Mouse (Mus musculus) left cerebral cortex, postnatal 36 days (tissue): Measurements from ENCODE around the gene Phyhd1. TPM values are rescaled to one million over a fixed set of nuclear protein-coding genes. Genes with fewer than 3 reads are reported as not detected.

Experiments
- DNase-seq, 2 experiments: peaks; one replicate each; pipeline ENCODE4 v3.0.0; 2021 to 2022; ENCODE audit warnings: low spot score in 2 of 2, mixed read lengths in 1 of 2
- intact Hi-C: fragments of 180-260 bp; cut with DNase I; formaldehyde crosslinking; loops from one replicate; pipeline ENCODE4 v1.15.1; 2025
- total RNA-seq, 2 experiments: library from RNA; stranded (reverse); gene quantifications; 2 replicates each; pipeline ENCODE4 v1.2.3; 2021

Gene Phyhd1
- 10 to 100 TPM; 13.8 to 26.5 TPM for total RNA-seq

- intact Hi-C loops, result no loop called here
- peak; percentile 56 to 74 for DNase-seq
Measured at GRCm38 (mm10) chr2:30265767-30266253, at the start of gene Phyhd1. Gene Phyhd1, plus strand, starts transcription at chr2:30266203.

GRCm38 (mm10) chr2:30216293-30216692, 49.7 kb upstream of the Phyhd1 start:
- no peak for DNase-seq
- intact Hi-C loops, result no loop called here

GRCm38 (mm10) chr2:30235593-30235992, 30.4 kb upstream of the Phyhd1 start:
- intact Hi-C loops, result loop anchor here (10.0 kb wide), 1 partner anchor 61 kb away; the partner anchor contains the start of genes Endog and Spout1
- DNase-seq, result no peak

GRCm38 (mm10) chr2:30236426-30237198, 29.4 kb upstream of the Phyhd1 start:
- intact Hi-C loops, result loop anchor here (1.0 to 10.0 kb wide), 3 partner anchors 31 to 62 kb away; partner anchors contain the start of genes Endog, Kyat1 and Spout1
- DNase-seq, result no peak

- DNase-seq, result peak; percentile 100
- intact Hi-C loops, result loop anchor here (1.0 to 10.0 kb wide), 3 partner anchors 31 to 63 kb away; partner anchors contain the start of genes Endog, Kyat1 and Spout1
Measured at GRCm38 (mm10) chr2:30237199-30237880, 28.7 kb upstream of the Phyhd1 start, which contains the start of gene Lrrc8a. Gene Lrrc8a, plus strand, starts transcription at chr2:30237715.

- peak; percentile 71 to 73 for DNase-seq
- intact Hi-C loops, result loop anchor here (1.0 to 10.0 kb wide), 3 partner anchors 31 to 63 kb away; partner anchors contain the start of genes Endog, Kyat1 and Spout1
Measured at GRCm38 (mm10) chr2:30237881-30238280, 28.1 kb upstream of the Phyhd1 start.

- intact Hi-C loops, result loop anchor here (10.0 kb wide), 1 partner anchor 64 kb away; the partner anchor contains the start of genes Endog and Spout1
- no peak for DNase-seq
Measured at GRCm38 (mm10) chr2:30238906-30239465, 27.0 kb upstream of the Phyhd1 start.

- intact Hi-C loops, result loop anchor here (10.0 kb wide), 1 partner anchor 65 kb away; the partner anchor contains the start of genes Endog and Spout1
- no peak for DNase-seq
Measured at GRCm38 (mm10) chr2:30239777-30240176, 26.2 kb upstream of the Phyhd1 start.

- intact Hi-C loops, result no loop called here
- no peak for DNase-seq
Measured at GRCm38 (mm10) chr2:30240267-30240666, 25.7 kb upstream of the Phyhd1 start, which contains the start of gene Gm28035. Gene Gm28035, plus strand, starts transcription at chr2:30240567.

GRCm38 (mm10) chr2:30242509-30242908, 23.5 kb upstream of the Phyhd1 start:
- no peak for DNase-seq
- intact Hi-C loops, result no loop called here

GRCm38 (mm10) chr2:30243391-30243790, 22.6 kb upstream of the Phyhd1 start:
- DNase-seq, result no peak

GRCm38 (mm10) chr2:30244595-30245178, 21.3 kb upstream of the Phyhd1 start:
- intact Hi-C loops, result no loop called here
- DNase-seq, result no peak

More at GRCm38 (mm10) chr2:30243391-30243790, 22.6 kb upstream of the Phyhd1 start:
- intact Hi-C loops, result no loop called here

GRCm38 (mm10) chr2:30247036-30247435, 19.0 kb upstream of the Phyhd1 start:
- intact Hi-C loops, result no loop called here
- no peak for DNase-seq

- no peak for DNase-seq
- intact Hi-C loops, result no loop called here
Measured at GRCm38 (mm10) chr2:30247681-30248080, 18.3 kb upstream of the Phyhd1 start.

GRCm38 (mm10) chr2:30249182-30249581, 16.8 kb upstream of the Phyhd1 start:
- intact Hi-C loops, result no loop called here
- DNase-seq, result no peak

GRCm38 (mm10) chr2:30250166-30251128, 15.6 kb upstream of the Phyhd1 start:
- no peak for DNase-seq
- intact Hi-C loops, result no loop called here

- no peak for DNase-seq
- intact Hi-C loops, result no loop called here
Measured at GRCm38 (mm10) chr2:30251417-30252104, 14.4 kb upstream of the Phyhd1 start.

- intact Hi-C loops, result no loop called here
- DNase-seq, result no peak
Measured at GRCm38 (mm10) chr2:30252521-30252920, 13.5 kb upstream of the Phyhd1 start.
